Mouse (Mus musculus) embryonic fibroblast, embryonic 13.5 days (primary cell): ENCODE results near the gene Tirap.
"Not testable (repeated sequence)": the region's sequence is repeated elsewhere in the genome, so short reads cannot be mapped to it uniquely, and the experiment has no call there.

ENCODE experiments used
- CTCF ChIP-seq: IDR thresholded peaks from 2 replicates; pipeline ENCODE4 v1.5.1; 2011; ENCODE audit warnings: mild to moderate bottlenecking, control low read depth, low read length, moderate library complexity, borderline replicate concordance; ENCODE audit not compliant: insufficient read depth
- POLR2A ChIP-seq: IDR thresholded peaks from 2 replicates; pipeline ENCODE4 v1.6.1; 2011; ENCODE audit warnings: low read depth, mild to moderate bottlenecking, control low read depth, low read length, moderate library complexity

GRCm38 (mm10) chr9:35148822-35149221 is 51.3 kb downstream of the Tirap start:
- not testable (repeated sequence) for TF ChIP-seq CTCF, POLR2A
